Mouse (Mus musculus): ENCODE results near the gene Mef2c.

GRCm38 (mm10) chr13:83526066-83526465 is 22.2 kb downstream of the Mef2c start:
- TF ChIP-seq POLR2A (IDR thresholded peaks at IDR 0.05; ENCODE audit: insufficient read length, low read depth), result no peak
- TF ChIP-seq TCF12 (IDR thresholded peaks at IDR 0.05; ENCODE audit: insufficient read depth, poor library complexity, severe bottlenecking), result no peak
- TF ChIP-seq POLR2AphosphoS2 (IDR thresholded peaks at IDR 0.05; ENCODE audit: insufficient read length, low read depth), result no peak
- TF ChIP-seq MAX (IDR thresholded peaks at IDR 0.05; ENCODE audit: low read depth), result no peak
- TF ChIP-seq CEBPB (IDR thresholded peaks at IDR 0.05; ENCODE audit: insufficient read depth, poor library complexity, severe bottlenecking), result no peak
- TF ChIP-seq USF1 (IDR thresholded peaks at IDR 0.05; ENCODE audit: low read depth), result no peak
- TF ChIP-seq MYOG (IDR thresholded peaks at IDR 0.05; ENCODE audit: control insufficient read depth in 1 of 3, insufficient read depth in 1 of 3, insufficient read length in 2 of 3, low read depth in 2 of 3), result no peak
- TF ChIP-seq E2F4 (IDR thresholded peaks at IDR 0.05; ENCODE audit: insufficient read depth), result no peak
- TF ChIP-seq REST (IDR thresholded peaks at IDR 0.05; ENCODE audit: insufficient read depth, insufficient read length), result no peak
- TF ChIP-seq MYOD1 (IDR thresholded peaks at IDR 0.05; ENCODE audit: control insufficient read depth in 1 of 3, insufficient read length in 2 of 3, low read depth in 2 of 3), result no peak
